Mouse (Mus musculus) stomach, postnatal 0 days (tissue): ENCODE data around the gene Gm26920. TPM values are rescaled to one million over a fixed set of nuclear protein-coding genes. Genes with fewer than 3 reads are reported as not detected.

Experiments used
- ATAC-seq: fragments of 200-750 bp; cut with Nextera tagmentation; 2 replicates; pipeline ENCODE4 v1.8.0; 2017; ENCODE audit not compliant: low FRiP score, low TSS enrichment
- DNase-seq: peaks from one replicate; pipeline ENCODE4 v3.0.0-alpha.2; 2016; ENCODE audit warnings: low spot score
- H3K27ac ChIP-seq: fragments of 300-500 bp; sonication (generic); replicated peaks from 2 replicates; pipeline ENCODE4 v1.5.1; 2014; ENCODE audit warnings: mild to moderate bottlenecking, control low read depth
- H3K27me3 ChIP-seq: fragments of 300-500 bp; sonication (generic); 2 replicates; pipeline ENCODE4 v1.6.1; 2014; ENCODE audit warnings: low read length; ENCODE audit not compliant: control insufficient read depth, insufficient read depth
- H3K36me3 ChIP-seq: fragments of 300-500 bp; sonication (generic); 2 replicates; pipeline ENCODE4 v1.6.1; 2014; ENCODE audit warnings: low read length, mixed read lengths; ENCODE audit not compliant: control insufficient read depth, insufficient read depth
- H3K4me1 ChIP-seq: fragments of 300-500 bp; sonication (generic); replicated peaks from 2 replicates; pipeline ENCODE4 v1.6.1; 2014; ENCODE audit warnings: antibody characterized with exemption; ENCODE audit not compliant: control insufficient read depth, insufficient read depth
- H3K4me2 ChIP-seq: fragments of 300-500 bp; sonication (generic); replicated peaks from 2 replicates; pipeline ENCODE4 v1.6.1; 2014; ENCODE audit warnings: low read depth, mild to moderate bottlenecking, control low read depth, moderate library complexity
- H3K4me3 ChIP-seq: fragments of 300-500 bp; sonication (generic); 2 replicates; pipeline ENCODE4 v1.5.1; 2014; ENCODE audit warnings: low read depth, low read length, control low read depth
- H3K9ac ChIP-seq: fragments of 300-500 bp; sonication (generic); 2 replicates; pipeline ENCODE4 v1.6.1; 2014; ENCODE audit warnings: mild to moderate bottlenecking, low read length, control low read depth, mixed read lengths
- H3K9me3 ChIP-seq: fragments of 300-500 bp; sonication (generic); 2 replicates; pipeline ENCODE4 v1.6.1; 2016; ENCODE audit warnings: low read length; ENCODE audit not compliant: control insufficient read depth
- CTCF ChIP-seq: IDR thresholded peaks from 2 replicates; pipeline ENCODE4 v1.5.1; 2016; ENCODE audit warnings: antibody characterized with exemption, low read depth, mild to moderate bottlenecking, moderate library complexity
- EP300 ChIP-seq: optimal IDR thresholded peaks from 2 replicates; pipeline ENCODE3; 2016; ENCODE audit warnings: antibody characterized with exemption
- WGBS: fragments of 180-500 bp; shearing (Covaris S2); extraction: QIAGEN DNeasy Blood & Tissue Kit; methylation state at CpG from one replicate; pipeline ENCODE4 v1.1.7; 2014; 5-methylcytosine and 5-hydroxymethylcytosine counted together
- polyA plus RNA-seq: library from polyadenylated mRNA; unstranded; fragments of >200 nt; fragmentation: Nextera tagmentation; extraction: Ambion mirVana; gene quantifications from 2 replicates; pipeline ENCODE4 v1.2.1, GENCODE M21; 2015

Gene Gm26920
- polyA plus RNA-seq, result 0.36 and 0.38 TPM in 2 replicates

- Histone ChIP-seq H3K27me3 (no peaks in the 10 kb centered on the region), H3K4me3 (peak within 1 kb of the TSS; percentile 60), H3K27ac (peak within 1 kb of the TSS; percentile 67), H3K9me3 (no peaks in the 10 kb centered on the region), H3K4me1 (peaks cover 7% of the 10 kb centered on the region), H3K4me2 (peak within 1 kb of the TSS; percentile 68), H3K36me3 (no peaks in the 10 kb centered on the region), H3K9ac (peak within 1 kb of the TSS; percentile 67)
- WGBS, result under 1% methylated on average over 40 of the region's 40 CpGs
- TF ChIP-seq CTCF, result 0 out of 2 replicates have a peak, but pooled peaks have one; percentile 5
- peak; percentile 96 for TF ChIP-seq EP300
- ATAC-seq (peak; percentile 95), DNase-seq (peak; percentile 98)
These were observed at the start of gene Gm26920, which contains the start of gene Zfp566 for GRCm38 (mm10) chr7:30090092-30090969. TSS of gene Gm26920 (minus strand) at chr7:30090410. TSS of gene Zfp566 (minus strand) at chr7:30090527.

DNA sequence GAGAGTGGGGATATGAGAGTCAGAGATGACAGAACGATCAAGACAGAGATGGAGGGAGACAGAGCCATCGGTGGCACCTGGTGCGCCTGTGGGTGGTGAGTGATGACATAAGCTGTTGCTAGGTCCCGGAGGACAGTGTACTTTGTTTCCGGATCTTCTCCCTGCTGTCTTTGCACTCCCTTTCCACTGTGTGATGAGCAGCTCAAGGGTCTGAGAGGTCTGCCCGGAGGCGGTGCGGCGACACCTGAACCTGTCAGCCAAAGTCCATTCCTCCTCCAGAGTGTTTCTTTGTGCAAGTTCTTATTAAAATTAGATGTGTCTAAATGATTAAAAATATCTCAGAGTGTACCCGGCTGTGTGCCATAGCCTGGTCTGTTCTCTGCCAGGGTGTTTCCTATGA, 46.6 kb upstream of the Gm26920 start:
- Histone ChIP-seq H3K36me3 (0 out of 2 replicates have a peak, but pooled peaks cover 4% of the 10 kb centered on the region), H3K27ac (no peak overlapping the region), H3K4me3 (no peak overlapping the region), H3K4me1 (no peaks in the 10 kb centered on the region), H3K27me3 (no peaks in the 10 kb centered on the region), H3K4me2 (no peak overlapping the region), H3K9ac (no peak overlapping the region), H3K9me3 (no peaks in the 10 kb centered on the region)
- TF ChIP-seq EP300 (no peak), CTCF (no peak)
- WGBS, result 89% methylated on average over 10 of the region's 10 CpGs
- ATAC-seq, result no peak
- no peak for DNase-seq

GRCm38 (mm10) chr7:30132396-30132795, 42.2 kb upstream of the Gm26920 start:
- ATAC-seq, result no peak
- Histone ChIP-seq H3K36me3 (peaks cover 13% of the 10 kb centered on the region; the same call in 1 of the 2 replicates), H3K4me2 (no peak overlapping the region), H3K9ac (no peak overlapping the region), H3K9me3 (no peaks in the 10 kb centered on the region), H3K27ac (no peak overlapping the region), H3K27me3 (no peaks in the 10 kb centered on the region), H3K4me1 (no peaks in the 10 kb centered on the region), H3K4me3 (no peak overlapping the region)
- 91% methylated on average over 4 of the region's 4 CpGs for WGBS
- TF ChIP-seq CTCF, result no peak
- no peak for TF ChIP-seq EP300
- DNase-seq, result no peak

GRCm38 (mm10) chr7:30129900-30130299, 39.7 kb upstream of the Gm26920 start:
- Histone ChIP-seq H3K4me1 (no peaks in the 10 kb centered on the region), H3K36me3 (peaks cover 15% of the 10 kb centered on the region; the same call in 1 of the 2 replicates), H3K4me3 (no peak overlapping the region), H3K4me2 (no peak overlapping the region), H3K9ac (no peak overlapping the region), H3K27me3 (no peaks in the 10 kb centered on the region), H3K27ac (no peak overlapping the region), H3K9me3 (no peaks in the 10 kb centered on the region)
- DNase-seq (no peak), ATAC-seq (no peak)
- WGBS, result 96% methylated on average over 8 of the region's 8 CpGs
- TF ChIP-seq EP300, result no peak
- TF ChIP-seq CTCF, result no peak

DNA sequence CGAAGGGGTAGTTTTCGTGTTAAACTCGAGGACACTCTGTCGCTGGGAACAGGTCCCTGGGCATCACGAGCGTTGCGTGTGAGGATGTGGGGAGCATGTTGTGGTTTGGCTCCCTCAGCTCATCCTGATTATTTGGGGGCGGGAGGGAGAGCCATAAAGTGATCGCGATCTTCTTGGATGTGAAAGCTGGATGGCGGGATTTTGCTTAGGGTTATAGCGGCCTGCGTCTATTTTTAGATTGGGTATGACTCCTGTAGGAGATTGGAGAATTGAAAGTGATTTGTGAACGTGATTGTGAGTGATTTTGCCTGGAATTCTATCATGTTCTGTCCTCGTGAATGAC, 31.9 kb upstream of the Gm26920 start:
- H3K9ac ChIP-seq, result peak overlapping the region; percentile 71
- ATAC-seq (peak; percentile 38; the same call in 1 of the 2 replicates), DNase-seq (no peak)
- peak overlapping the region; percentile 63 for H3K4me3 ChIP-seq
- H3K27ac ChIP-seq, result peak overlapping the region; percentile 61
- 4% methylated on average over 15 of the region's 15 CpGs for WGBS
- peak overlapping the region; percentile 64 for H3K4me2 ChIP-seq
- no peaks in the 10 kb centered on the region for H3K36me3 ChIP-seq
- TF ChIP-seq CTCF, result no peak
- no peak for TF ChIP-seq EP300
- H3K27me3 ChIP-seq, result no peaks in the 10 kb centered on the region
- H3K9me3 ChIP-seq, result no peaks in the 10 kb centered on the region
- H3K4me1 ChIP-seq, result no peaks in the 10 kb centered on the region
